Mouse (Mus musculus): ENCODE measurements around the gene Tnni2. TPM values are rescaled to one million over a fixed set of nuclear protein-coding genes. Genes with fewer than 3 reads are reported as not detected.

The Tnni2 gene
- total RNA-seq, 2 experiments from 2014 or later = 16,193 to 17,938 TPM

- no peak for DNase-seq
These were observed 13.4 kb upstream of the Tnni2 start for GRCm38 (mm10) chr7:142428213-142428612.

- no peak for DNase-seq
These were observed 11.4 kb upstream of the Tnni2 start for GRCm38 (mm10) chr7:142430160-142430678.

DNA sequence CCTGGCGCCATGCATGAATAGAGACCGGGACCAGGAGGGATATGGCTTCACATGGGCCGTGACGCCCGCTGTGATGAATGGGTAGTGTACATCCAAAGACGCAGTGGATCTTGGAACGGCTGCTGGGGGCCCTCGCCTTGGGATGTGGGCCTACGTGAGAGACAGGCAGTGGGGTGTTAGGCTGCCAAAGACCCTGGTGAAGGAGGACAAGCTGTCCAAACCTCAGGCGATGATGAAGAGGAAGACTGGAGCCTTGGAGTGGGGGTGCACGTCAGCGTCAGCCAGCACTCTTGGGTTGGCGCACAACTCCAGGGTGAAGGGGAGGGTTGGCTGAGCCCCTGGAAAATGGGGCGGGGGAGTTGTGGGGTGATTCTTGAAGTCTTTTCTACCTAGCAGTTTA, 10.5 kb upstream of the Tnni2 start:
- DNase-seq = no peak

- no peak for DNase-seq
These were observed 8.0 kb upstream of the Tnni2 start for GRCm38 (mm10) chr7:142433623-142434022.

DNA sequence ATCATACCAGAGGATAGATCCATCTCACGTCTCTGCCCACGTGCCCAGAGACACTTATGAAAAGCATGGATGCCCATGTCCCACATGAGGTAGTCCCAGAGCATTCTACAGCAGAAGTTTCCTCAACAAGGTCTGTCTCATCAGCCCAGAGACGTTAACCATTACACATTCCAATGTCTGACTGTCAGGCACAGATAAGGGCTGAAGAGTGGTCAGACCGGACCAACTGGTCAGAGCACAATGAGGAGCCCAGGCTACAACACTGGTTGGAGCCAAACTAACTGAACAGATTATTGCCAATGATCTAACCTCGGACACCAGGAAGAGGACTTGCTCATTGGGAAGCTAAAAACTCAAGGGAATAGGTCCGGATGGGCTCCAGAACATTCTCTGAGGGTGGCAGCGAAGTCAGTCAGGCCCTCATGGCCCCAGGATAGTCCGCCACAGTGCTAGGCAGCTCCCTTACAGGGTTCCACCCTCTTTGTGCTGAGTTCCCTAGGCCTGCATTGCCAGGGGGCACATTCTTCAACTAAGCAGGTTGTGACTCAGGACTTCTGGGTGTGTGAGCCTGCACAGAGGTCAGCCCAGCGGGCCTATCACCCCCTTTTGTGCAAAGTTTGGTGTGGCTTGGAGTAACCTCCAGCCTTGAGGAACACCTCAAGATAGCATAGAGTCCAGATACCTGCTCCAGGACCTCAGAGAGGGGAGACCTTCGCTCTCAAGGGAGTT, 7.3 kb upstream of the Tnni2 start, which contains the start of gene Syt8:
Gene Syt8, plus strand, starts transcription at position 714 of the 729 bp plus-strand sequence.
- DNase-seq = no peak

DNA sequence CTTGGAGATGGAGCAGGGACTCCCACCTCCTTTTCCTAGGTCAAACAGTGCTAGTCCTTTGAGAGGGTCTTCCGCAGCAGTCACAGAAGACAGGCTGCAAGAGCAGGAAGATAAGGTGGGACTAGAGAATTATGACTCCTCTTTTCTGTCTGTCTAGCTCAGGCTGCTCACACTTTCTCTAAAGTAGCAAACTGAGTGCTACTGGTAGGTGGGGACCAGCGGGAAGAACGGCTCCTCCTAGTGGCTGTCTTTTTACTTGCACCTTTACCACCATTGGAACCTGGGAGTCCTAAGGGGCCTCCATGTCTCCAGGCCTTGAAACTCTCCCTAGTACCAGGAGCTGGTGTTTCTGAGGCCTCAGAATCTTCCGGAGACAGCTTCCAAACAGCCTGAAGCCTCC, 6.1 kb upstream of the Tnni2 start:
- no peak for DNase-seq

- no peak for DNase-seq
These were observed 4.3 kb upstream of the Tnni2 start for GRCm38 (mm10) chr7:142437324-142437723.

DNA sequence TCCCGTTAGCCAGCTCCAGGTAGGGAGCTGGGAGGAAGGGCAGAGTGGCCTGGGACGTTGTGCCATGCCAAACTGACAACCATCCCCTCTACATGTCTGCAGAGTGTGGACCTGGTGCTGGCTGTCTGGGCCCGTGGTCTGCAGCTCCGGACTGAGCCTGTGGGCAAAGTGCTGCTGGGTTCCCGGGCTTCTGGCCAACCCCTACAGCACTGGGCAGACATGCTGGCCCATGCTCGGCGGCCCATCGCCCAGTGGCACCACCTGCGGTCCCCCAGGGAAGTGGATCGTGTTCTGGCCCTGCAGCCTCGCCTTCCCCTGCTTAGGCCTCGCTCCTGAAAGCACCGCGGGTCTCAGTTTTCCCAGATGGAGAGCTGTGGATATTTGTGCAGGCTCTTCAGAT, 1.6 kb upstream of the Tnni2 start:
- peak; percentile 70 for DNase-seq

DNA sequence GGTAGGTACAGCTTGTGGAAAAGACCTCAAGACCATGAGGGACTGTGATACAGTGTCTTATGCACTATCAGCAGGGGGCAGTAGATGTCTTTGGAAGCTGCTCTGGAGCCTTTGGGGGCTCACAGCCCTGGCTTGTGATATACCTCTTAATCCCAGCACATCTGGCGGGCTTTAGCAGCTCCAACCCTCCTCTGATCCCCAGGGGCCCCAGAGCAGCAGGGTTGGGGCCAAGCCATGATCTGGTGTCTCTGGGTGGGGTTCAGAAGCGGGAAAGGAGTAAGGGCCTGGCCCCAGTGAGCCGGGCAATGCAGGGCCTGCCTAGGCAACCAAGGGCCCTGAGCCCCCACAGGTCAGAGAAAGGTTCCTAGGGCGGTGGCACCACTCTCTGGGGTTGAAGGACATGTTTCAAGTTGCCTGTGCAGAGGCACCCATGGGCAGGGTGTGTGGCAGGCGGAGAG, 922 bp upstream of the Tnni2 start:
- peak; percentile 80 for DNase-seq

- DNase-seq = peak; percentile 76
These were observed 686 bp downstream of the Tnni2 start for GRCm38 (mm10) chr7:142442081-142442907.

- no peak for DNase-seq
These were observed 1.4 kb downstream of the Tnni2 start for GRCm38 (mm10) chr7:142442908-142443420.

- no peak for DNase-seq
These were observed 1.9 kb downstream of the Tnni2 start for GRCm38 (mm10) chr7:142443474-142443873.

DNA sequence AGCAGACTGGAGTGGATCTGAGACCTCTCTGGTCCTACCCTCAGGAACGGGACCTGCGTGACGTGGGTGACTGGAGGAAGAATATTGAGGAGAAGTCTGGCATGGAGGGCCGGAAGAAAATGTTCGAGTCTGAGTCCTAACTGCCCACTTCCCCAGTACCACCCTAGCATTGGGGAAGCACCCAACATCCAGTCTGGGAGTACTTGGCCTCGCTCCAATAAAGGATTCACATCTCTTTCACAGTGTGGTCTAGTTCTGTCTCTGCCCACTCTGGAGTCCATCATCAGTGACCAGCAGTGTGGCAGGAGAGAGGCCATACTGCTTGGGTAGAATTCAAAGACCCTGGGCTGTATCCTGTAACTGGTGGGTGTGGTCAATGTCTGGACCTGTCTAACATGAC, 2.6 kb downstream of the Tnni2 start:
- no peak for DNase-seq

- DNase-seq = no peak
These were observed 3.7 kb downstream of the Tnni2 start for GRCm38 (mm10) chr7:142445324-142445723.

DNA sequence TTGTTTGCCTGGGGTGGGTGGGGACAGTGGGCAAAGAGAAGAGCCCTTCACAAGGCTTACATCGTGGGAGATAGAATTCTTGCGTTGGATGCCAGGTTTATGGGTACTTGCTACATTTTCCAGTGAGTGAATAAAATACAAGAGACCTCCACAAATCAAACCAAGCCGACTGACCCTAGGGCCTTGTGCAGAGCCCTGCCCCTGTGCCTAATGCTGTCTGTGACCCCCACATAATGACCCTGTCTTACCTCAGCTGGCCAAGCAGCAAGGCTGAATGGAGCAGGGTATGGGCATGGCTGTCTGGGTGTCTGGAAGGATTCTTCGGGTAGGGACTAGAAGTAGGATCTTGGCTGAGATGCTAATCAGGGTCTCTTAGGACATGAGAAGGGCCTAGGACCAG, 4.7 kb downstream of the Tnni2 start:
- DNase-seq = no peak

- DNase-seq = no peak
These were observed 7.5 kb downstream of the Tnni2 start for GRCm38 (mm10) chr7:142449038-142449617.

GRCm38 (mm10) chr7:142454706-142455105, 13.1 kb downstream of the Tnni2 start:
- no peak for DNase-seq

DNA sequence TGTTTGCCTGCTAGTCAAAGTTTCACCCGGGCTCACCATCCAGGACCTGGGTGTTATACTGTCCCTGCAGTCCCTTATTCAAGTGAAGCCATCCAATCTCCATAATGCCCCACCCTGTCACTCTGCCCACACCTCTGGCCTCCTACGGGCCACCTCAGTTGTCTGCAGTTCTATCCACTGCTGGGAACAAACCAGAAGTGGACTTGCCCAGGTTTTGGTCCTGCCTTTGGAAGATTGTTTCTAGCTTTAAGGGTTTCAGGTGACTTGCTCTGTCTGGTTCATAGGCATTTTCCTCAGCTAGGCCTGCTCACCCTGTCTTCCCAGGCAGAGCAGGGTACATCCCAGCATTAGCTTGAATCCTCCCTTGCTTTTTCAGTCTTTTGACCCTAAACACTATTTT, 13.6 kb downstream of the Tnni2 start:
- no peak for DNase-seq

DNA sequence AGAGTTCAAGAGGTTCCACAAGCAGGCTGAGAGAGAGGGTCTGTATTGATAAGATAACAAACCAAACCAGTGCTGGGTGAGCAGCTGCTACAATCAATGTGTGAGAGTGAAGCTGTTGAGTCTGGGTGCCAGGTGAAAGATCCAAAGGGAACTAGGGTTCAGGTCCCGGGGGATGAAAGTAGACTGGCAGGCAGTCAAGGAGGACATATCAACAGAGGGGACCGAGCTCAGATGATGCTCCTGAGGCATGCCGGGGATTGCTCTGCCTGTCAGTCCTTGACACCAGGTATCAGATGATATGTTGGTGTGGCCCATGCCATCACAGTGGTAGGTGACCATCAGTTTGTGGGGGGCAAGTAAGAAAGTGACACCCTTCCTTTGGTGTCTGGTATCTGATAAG, 15.2 kb downstream of the Tnni2 start:
- peak; percentile 6 for DNase-seq

GRCm38 (mm10) chr7:142457227-142457811, 15.7 kb downstream of the Tnni2 start:
- DNase-seq = peak; percentile 51

DNA sequence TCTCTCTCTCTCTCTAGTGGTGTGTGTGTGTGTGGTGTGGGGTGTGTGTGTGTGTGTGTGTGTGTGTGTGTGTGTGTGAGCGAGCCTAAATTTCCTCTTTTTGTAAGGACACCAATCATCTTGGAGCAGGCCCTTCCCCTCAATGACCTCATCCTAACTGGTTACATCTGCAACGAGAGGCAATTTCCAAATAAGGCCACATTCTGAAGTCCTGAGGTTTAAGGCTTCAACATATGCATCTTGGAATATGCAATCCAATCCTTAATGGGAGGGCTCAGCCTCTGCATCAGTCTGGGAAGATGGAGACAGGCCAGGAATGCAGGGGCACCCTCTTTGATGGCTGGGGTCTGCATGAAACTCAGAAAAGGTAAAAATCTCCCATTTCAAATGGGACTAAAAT, 16.4 kb downstream of the Tnni2 start:
- no peak for DNase-seq

GRCm38 (mm10) chr7:142458676-142459298, 17.2 kb downstream of the Tnni2 start:
- DNase-seq = no peak

All from gastrocnemius, postnatal 25 days (tissue).